28 mouse cellular contexts compared by ENCODE assay signal in genomic region chr6:55343446-55343845, GRCm38 (mm10). TPM values are rescaled to one million over a fixed set of nuclear protein-coding genes. Genes with fewer than 3 reads are reported as not detected.
A peak's percentile ranks its signal among the peaks of the same experiment; 100 is the strongest.
DNase-seq lines count a peak whose midpoint lies in the region; ATAC-seq and TF ChIP-seq lines count a peak whose summit lies in the region.
"Had no signal": no experiment of that assay in that cellular context is flagged by ENCODE, and none has a peak within 500 bp of the region (broad histone marks: within the 10 kb centered on the region; RNA-seq: fewer than 3 reads in every experiment).

No protein-coding gene starts in this region.

- peak; percentile 41 to 62 for DNase-seq in cerebellum, postnatal 10 days
- DNase-seq in cerebellum, adult 11-12 months: no peak
- DNase-seq in heart, adult 2 months: no peak
- no peak for DNase-seq in heart, adult 18-20 months
- peak; percentile 11 for DNase-seq in left cerebral cortex, postnatal 4 days
- DNase-seq in left cerebral cortex, adult 8-10 months (ENCODE audit: low spot score in 2 of 2): no peak
- DNase-seq in lung, postnatal 0 days (ENCODE audit: low spot score): no peak
- no peak for DNase-seq in lung, adult 2 months
- DNase-seq: adrenal gland, adult 8-10 months; cerebellum, adult 8-10 months; forebrain, postnatal 0 days; kidney, postnatal 36 days; midbrain, embryonic 14.5 days; thymus, postnatal 14 days had no signal

- intact Hi-C loops in heart, adult 2 months (cut with DNase I): no loop called here
- intact Hi-C loops in left cerebral cortex, postnatal 4 days (cut with DNase I): no loop called here

- H3K36me3 ChIP-seq in heart, adult 2 months (ENCODE audit: control insufficient read depth, insufficient read depth, low read length): no peaks in the 10 kb centered on the region
- H3K36me3 ChIP-seq in lung, postnatal 0 days (ENCODE audit: insufficient read depth, low read length): peaks cover 9% of the 10 kb centered on the region; the same call in 1 of the 2 replicates
- H3K36me3 ChIP-seq: embryonic facial prominence, embryonic 10.5 days; kidney, embryonic 15.5 days; neural tube, embryonic 12.5 days had no signal

- peak overlapping the region; percentile 15; the same call in 1 of the 2 replicates for H3K4me3 ChIP-seq in heart, adult 2 months
- no peak overlapping the region for H3K4me3 ChIP-seq in lung, postnatal 0 days (ENCODE audit: low read depth, low read length)
- H3K4me3 ChIP-seq in lung, adult 2 months (replicated peaks; ENCODE audit: extremely low read depth, low read depth, low read length): no peak overlapping the region
- H3K4me3 ChIP-seq: embryonic facial prominence, embryonic 10.5 days; kidney, embryonic 15.5 days; neural tube, embryonic 12.5 days had no signal

- H3K27ac ChIP-seq in heart, adult 2 months: peak overlapping the region; percentile 47
- H3K27ac ChIP-seq in lung, postnatal 0 days (ENCODE audit: low read length): peak overlapping the region; percentile 82; the same call in 1 of the 2 replicates
- H3K27ac ChIP-seq: kidney, embryonic 15.5 days; neural tube, embryonic 12.5 days had no signal

- H3K4me1 ChIP-seq in heart, adult 2 months (ENCODE audit: control insufficient read depth, insufficient read depth, low read length): peaks cover 7% of the 10 kb centered on the region
- peaks cover 21% of the 10 kb centered on the region for H3K4me1 ChIP-seq in lung, postnatal 0 days (ENCODE audit: insufficient read depth, low read depth, low read length)
- H3K4me1 ChIP-seq in lung, adult 2 months (ENCODE audit: control insufficient read depth, insufficient read depth, low read length): peaks cover 15% of the 10 kb centered on the region

- no peaks in the 10 kb centered on the region for H3K79me2 ChIP-seq in heart, adult 2 months (replicated peaks; ENCODE audit: control insufficient read depth, insufficient read depth, low read length)

- TF ChIP-seq POLR2A in heart, adult 2 months (IDR thresholded peaks at IDR 0.05; ENCODE audit: insufficient read depth, low read depth, low read length): no peak
- TF ChIP-seq POLR2A in lung, adult 2 months (IDR thresholded peaks at IDR 0.05; ENCODE audit: borderline replicate concordance, extremely low read depth, low read depth, low read length): no peak

- no peak for ATAC-seq in lung, postnatal 0 days
- ATAC-seq: activated CD4-positive, CD25-positive, alpha-beta regulatory T cell, adult 4 months; forebrain, postnatal 0 days; hindbrain, embryonic 16.5 days had no signal

- no peaks in the 10 kb centered on the region for H3K9me3 ChIP-seq in lung, postnatal 0 days (ENCODE audit: low read length)
- H3K9me3 ChIP-seq: embryonic facial prominence, embryonic 10.5 days; kidney, embryonic 15.5 days; neural tube, embryonic 12.5 days had no signal

- H3K27me3 ChIP-seq in heart, adult 2 months (ENCODE audit: control insufficient read depth, insufficient read depth, low read length): no peaks in the 10 kb centered on the region
- no peaks in the 10 kb centered on the region for H3K27me3 ChIP-seq in lung, postnatal 0 days (replicated peaks; ENCODE audit: insufficient read depth, low read length)
- H3K27me3 ChIP-seq: kidney, embryonic 15.5 days; neural tube, embryonic 12.5 days had no signal

- 68% methylated on average over 10 of the region's 10 CpGs for WGBS in heart, adult 2 months
- WGBS in lung, postnatal 0 days: 78% methylated on average over 10 of the region's 10 CpGs
- WGBS in lung, adult 2 months: 87% methylated on average over 10 of the region's 10 CpGs

- H3K4me2 ChIP-seq in lung, postnatal 0 days (replicated peaks; ENCODE audit: low read depth, low read length): no peak overlapping the region
- H3K4me2 ChIP-seq: kidney, embryonic 15.5 days; neural tube, embryonic 12.5 days had no signal

- TF ChIP-seq CTCF in heart, adult 2 months (IDR thresholded peaks at IDR 0.05): no peak
- no peak for TF ChIP-seq CTCF in lung, postnatal 0 days (IDR thresholded peaks at IDR 0.05)
- TF ChIP-seq CTCF in lung, adult 2 months (IDR thresholded peaks at IDR 0.05; ENCODE audit: insufficient read depth, low read length): no peak

- no peak for TF ChIP-seq EP300 in heart, adult 2 months (IDR thresholded peaks at IDR 0.05; ENCODE audit: insufficient read depth, low read depth, low read length)
- no peak for TF ChIP-seq EP300 in lung, postnatal 0 days (IDR thresholded peaks at IDR 0.05)

- H3K9ac ChIP-seq in heart, adult 2 months (ENCODE audit: low read depth, low read length): 0 out of 2 replicates have a peak overlapping the region, but pooled peaks have one; percentile 23
- no peak overlapping the region for H3K9ac ChIP-seq in lung, postnatal 0 days (replicated peaks; ENCODE audit: low read depth)
- H3K9ac ChIP-seq: forebrain, postnatal 0 days; kidney, embryonic 15.5 days; neural tube, embryonic 12.5 days had no signal

RNA-seq across cellular contexts. Expression of gene Aqp1, which starts 7.2 kb away (rescaled TPM):
- total RNA-seq in heart, adult 2 months (2021): 100 to 1,000 TPM; 377 to 449 TPM
- polyA plus RNA-seq in heart, adult 2 months (2012; rRNA removed): 433 and 638 TPM in 2 replicates
- 100 to 1,000 TPM; 402 to 412 TPM for total RNA-seq in heart, adult 18-20 months (2021)
- 1 to 10 TPM; 2.0 to 2.2 TPM for total RNA-seq in left cerebral cortex, postnatal 4 days (2021)
- 1 to 10 TPM in 3 of 4 experiments, under 1 TPM in 1; 0.59 to 4.8 (median 1.4) TPM for total RNA-seq in left cerebral cortex, adult 8-10 months (2022)
- polyA plus RNA-seq in lung, postnatal 0 days (2015; fragmentation: Nextera tagmentation; extraction: Ambion mirVana): 514 and 711 TPM in 2 replicates
- polyA plus RNA-seq in lung, adult 2 months (2012; rRNA removed): 1,047 and 1,116 TPM in 2 replicates

RNA-seq across cellular contexts. Expression of gene Ghrhr, which starts 32.6 kb away (rescaled TPM):
- total RNA-seq in heart, adult 2 months (2021): not detected
- not detected in 2 replicates for polyA plus RNA-seq in heart, adult 2 months (2012; rRNA removed)
- not detected for total RNA-seq in heart, adult 18-20 months (2021)
- not detected for total RNA-seq in left cerebral cortex, postnatal 4 days (2021)
- not detected for total RNA-seq in left cerebral cortex, adult 8-10 months (2022)
- 0.12 TPM in 1 of 2 replicates, not detected in the other for polyA plus RNA-seq in lung, postnatal 0 days (2015; fragmentation: Nextera tagmentation; extraction: Ambion mirVana)
- not detected in 2 replicates for polyA plus RNA-seq in lung, adult 2 months (2012; rRNA removed)
- total RNA-seq: adrenal gland, adult 8-10 months; common myeloid progenitor, adult 5-6 weeks; forebrain, postnatal 0 days; gastrocnemius, adult 18-20 months; heart, postnatal 25 days; left cerebral cortex, adult 18-20 months; left cerebral cortex, postnatal 36 days; megakaryocyte-erythroid progenitor cell, adult 5-6 weeks had no signal
- polyA plus RNA-seq: activated CD4-positive, CD25-positive, alpha-beta regulatory T cell, adult 4 months; embryonic facial prominence, embryonic 10.5 days; forebrain, postnatal 0 days; heart, embryonic 14.5 days; hindbrain, embryonic 16.5 days; midbrain, embryonic 14.5 days; neural tube, embryonic 12.5 days; spleen, adult 2 months; stomach, embryonic 14.5 days had no signal

Comparison
In these comparisons a context has a peak if more than half of its experiments do, and no peak if none do; other contexts are left out.
1. DNase-seq: peak in cerebellum, postnatal 10 days (2 of 2) and left cerebral cortex, postnatal 4 days (single experiment); none in cerebellum, adult 11-12 months (single experiment), heart, adult 2 months (0 of 2), heart, adult 18-20 months (0 of 2), left cerebral cortex, adult 8-10 months (0 of 2), lung, postnatal 0 days (single experiment) and lung, adult 2 months (single experiment).
2. RNA of gene Aqp1, which starts 7.2 kb away (total RNA-seq): 377 to 449 TPM in heart, adult 2 months and 402 to 412 TPM in heart, adult 18-20 months; 2.0 to 2.2 TPM in left cerebral cortex, postnatal 4 days and 0.59 to 4.8 TPM in left cerebral cortex, adult 8-10 months; every median in the first group is over 10 times any median in the second.